Mouse (Mus musculus) cerebellum, adult 11-12 months (tissue): ENCODE measurements at regions not wholly inside any gene's neighbourhood (a gene's known extent, or its start where the extent isn't known, plus 50 kb on each side); places are given as distances from the start of the nearest gene placed in this dataset.

Experiments
- DNase-seq: peaks from one replicate; pipeline ENCODE4 v3.0.0; 2022

DNA sequence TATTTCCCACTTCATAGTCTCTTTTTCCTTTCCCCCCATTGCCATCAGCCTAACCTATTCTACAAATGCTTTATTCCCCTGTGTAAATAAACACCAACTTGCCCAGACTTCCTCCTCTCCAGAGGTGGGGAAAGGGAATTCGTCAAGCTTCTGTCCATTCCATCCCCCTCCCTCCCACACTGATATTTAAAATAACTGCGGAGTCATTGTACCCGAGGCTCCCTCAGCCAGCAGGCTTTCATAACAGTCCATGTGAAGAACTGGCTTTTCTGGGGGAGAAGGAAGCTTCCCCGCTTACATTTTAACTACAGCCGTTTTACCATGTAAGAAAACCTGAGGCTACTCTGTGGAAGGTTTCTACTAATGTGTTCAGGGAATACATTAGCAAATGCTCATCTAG, 193.1 kb upstream of the Cnksr2 start:
- no peak for DNase-seq

DNA sequence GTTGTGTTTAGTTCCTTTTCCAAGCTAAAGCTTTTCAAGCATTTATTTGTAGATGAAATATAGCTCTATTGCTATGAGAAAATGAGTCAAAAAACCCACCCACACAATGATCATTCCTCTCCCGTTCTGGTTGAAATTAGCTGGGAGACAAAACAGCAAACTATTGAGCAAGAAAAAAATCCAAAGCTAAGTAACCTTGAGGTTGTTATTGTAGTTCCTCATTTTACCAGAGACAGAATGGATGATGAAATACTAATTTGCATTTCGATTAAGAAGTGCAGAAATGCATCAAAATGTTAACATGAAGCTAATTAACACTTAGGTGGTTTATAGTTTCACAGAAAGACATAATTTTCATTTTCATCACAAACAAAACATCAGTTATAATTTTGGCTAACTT, 166.1 kb upstream of the Cnksr2 start:
- DNase-seq, result no peak

- DNase-seq, result peak; percentile 44
Measured at GRCm38 (mm10) chrX:158195536-158195935, 152.4 kb upstream of the Cnksr2 start.

DNA sequence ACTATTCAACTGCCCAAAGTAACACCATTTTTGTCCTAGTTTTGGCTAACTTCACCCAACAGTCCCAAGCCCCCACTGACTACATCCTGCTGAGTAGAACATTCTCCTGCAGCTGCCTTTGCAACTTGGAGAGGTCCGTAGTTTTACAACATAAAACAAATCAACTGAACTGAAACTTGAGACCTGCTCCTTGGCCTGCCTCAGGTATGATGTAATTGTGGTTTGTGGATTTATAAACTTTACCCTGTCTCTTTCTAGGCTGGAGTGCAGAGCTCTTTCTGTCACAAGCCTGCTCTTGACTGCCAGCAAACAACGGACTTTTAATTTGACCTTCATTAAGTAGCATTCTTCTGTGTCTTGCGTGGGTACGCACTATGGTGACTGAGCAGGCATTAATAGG, 138.4 kb upstream of the Cnksr2 start:
- DNase-seq, result no peak

DNA sequence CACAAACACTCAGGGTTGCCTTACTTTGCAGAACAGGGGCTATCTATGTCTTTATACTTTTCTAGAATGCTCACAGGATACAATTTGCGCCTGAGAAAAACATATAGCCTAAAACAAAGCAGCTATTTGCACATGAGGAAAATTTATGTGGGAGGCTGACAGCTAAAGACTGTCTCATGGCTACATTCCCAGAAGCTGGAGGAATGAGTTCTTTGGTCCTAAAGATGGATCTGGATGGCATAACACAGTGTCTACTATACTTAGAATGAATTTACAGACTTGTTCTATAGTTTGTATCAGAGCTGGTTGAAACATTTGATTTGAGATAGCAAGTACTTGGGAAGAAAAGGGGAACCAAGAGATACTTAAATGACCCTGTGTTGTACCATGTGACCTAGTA, 137.3 kb upstream of the Cnksr2 start:
- no peak for DNase-seq

DNA sequence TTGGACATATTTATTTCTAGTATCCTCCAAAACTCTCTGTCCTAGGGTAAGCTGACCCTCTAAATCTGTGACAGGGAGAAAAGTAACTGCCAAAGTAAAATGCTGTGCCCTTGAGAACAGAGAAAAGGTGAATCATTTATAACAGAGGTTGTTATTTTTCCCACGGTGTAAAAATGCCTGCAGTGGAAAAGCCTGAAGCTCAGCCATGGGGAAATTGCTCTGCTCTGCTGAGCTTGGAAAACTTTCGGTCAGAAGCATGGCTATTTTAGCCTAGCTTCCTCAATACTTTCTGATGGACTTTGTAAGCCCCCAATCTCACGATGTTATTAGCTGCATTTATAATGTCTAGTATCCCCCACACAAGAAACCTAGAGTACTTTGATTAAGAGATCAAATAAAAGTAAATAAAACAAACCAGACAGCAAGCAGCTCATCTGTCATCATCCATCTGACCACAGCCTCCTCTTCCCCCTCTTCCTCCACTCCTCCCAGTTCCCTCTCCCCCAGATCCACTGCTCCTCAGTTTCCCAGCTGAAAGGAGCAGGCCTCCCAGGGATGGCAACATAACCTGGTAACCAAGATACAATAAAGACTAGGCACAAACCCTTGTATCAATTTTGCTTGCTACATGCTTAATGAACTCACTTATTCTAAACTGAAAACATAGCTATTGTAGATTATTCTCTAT, 92.9 kb upstream of the Cnksr2 start:
- no peak for DNase-seq

GRCm38 (mm10) chrX:158133526-158133925, 90.4 kb upstream of the Cnksr2 start:
- no peak for DNase-seq
